Comparison of ENCODE assay signal across 13 mouse cellular contexts in the genomic region with DNA sequence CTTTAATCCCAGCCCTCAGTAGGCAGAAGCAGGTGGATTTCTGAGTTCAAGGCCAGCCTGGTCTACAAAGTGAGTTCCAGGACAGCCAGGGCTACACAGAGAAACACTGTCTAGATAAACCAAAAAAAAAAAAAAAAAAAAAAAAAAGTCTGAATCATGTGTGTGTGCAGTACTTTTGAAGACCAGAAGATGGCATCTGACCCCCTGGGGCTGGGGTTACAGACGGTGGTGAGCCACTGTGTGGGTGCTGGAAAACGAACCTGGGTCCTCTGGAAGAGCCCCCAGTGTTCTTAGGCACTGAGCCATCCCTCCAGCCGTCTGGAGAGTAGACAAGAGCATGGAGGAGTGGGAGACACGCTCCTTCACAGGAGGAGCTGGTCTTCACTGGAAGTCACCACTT. TPM values are rescaled to one million over a fixed set of nuclear protein-coding genes. Genes with fewer than 3 reads are reported as not detected.
DNase-seq lines count a peak whose midpoint lies in the region; ATAC-seq and TF ChIP-seq lines count a peak whose summit lies in the region.
"Had no signal": no experiment of that assay in that cellular context is flagged by ENCODE, and none has a peak within 500 bp of the region (broad histone marks: within the 10 kb centered on the region; RNA-seq: fewer than 3 reads in every experiment).

No protein-coding gene starts in this region.

- H3K36me3 ChIP-seq in kidney, adult 2 months (ENCODE audit: control insufficient read depth, insufficient read depth, low read length) = peaks cover 3% of the 10 kb centered on the region
- peaks cover 65% of the 10 kb centered on the region for H3K36me3 ChIP-seq in kidney, embryonic 15.5 days
- H3K36me3 ChIP-seq in lung, postnatal 0 days (ENCODE audit: insufficient read depth, low read length) = peaks cover 32% of the 10 kb centered on the region
- H3K36me3 ChIP-seq in ES-E14 (ENCODE audit: control insufficient read depth, insufficient read depth, low read length, poor library complexity, severe bottlenecking) = peaks cover 3% of the 10 kb centered on the region; the same call in 1 of the 2 replicates
- peaks cover 47% of the 10 kb centered on the region for H3K36me3 ChIP-seq in small intestine, adult 2 months (ENCODE audit: control insufficient read depth, insufficient read depth, low read length)

- H3K27me3 ChIP-seq in kidney, adult 2 months (replicated peaks; ENCODE audit: control insufficient read depth, insufficient read depth, low read length) = no peaks in the 10 kb centered on the region
- H3K27me3 ChIP-seq in kidney, embryonic 15.5 days = no peaks in the 10 kb centered on the region
- no peaks in the 10 kb centered on the region for H3K27me3 ChIP-seq in lung, postnatal 0 days (replicated peaks; ENCODE audit: insufficient read depth, low read length)
- H3K27me3 ChIP-seq in small intestine, adult 2 months (ENCODE audit: control insufficient read depth, insufficient read depth, low read length) = no peaks in the 10 kb centered on the region
- H3K27me3 ChIP-seq: forebrain, embryonic 13.5 days; limb, embryonic 15.5 days; midbrain, embryonic 15.5 days had no signal

- no peaks in the 10 kb centered on the region for H3K4me1 ChIP-seq in kidney, adult 2 months (ENCODE audit: control insufficient read depth, insufficient read depth, low read length)
- H3K4me1 ChIP-seq in kidney, embryonic 15.5 days = peaks cover 20% of the 10 kb centered on the region
- H3K4me1 ChIP-seq in lung, postnatal 0 days (ENCODE audit: insufficient read depth, low read depth, low read length) = no peaks in the 10 kb centered on the region; the same call in none of the 2 replicates
- peaks cover 4 to 5% of the 10 kb centered on the region in 2 experiments; a peak in 2 of 4 replicates for H3K4me1 ChIP-seq in ES-E14 (ENCODE audit: control insufficient read depth in 2 of 2, insufficient read depth in 2 of 2, low read length in 2 of 2, poor library complexity in 1 of 2)
- H3K4me1 ChIP-seq in small intestine, adult 2 months (ENCODE audit: control insufficient read depth, insufficient read depth, insufficient read length, low read length) = peaks cover 12% of the 10 kb centered on the region

- no peak for TF ChIP-seq POLR2A in kidney, adult 2 months (IDR thresholded peaks at IDR 0.05; ENCODE audit: low read depth, low read length)
- no peak for TF ChIP-seq POLR2A in small intestine, adult 2 months (IDR thresholded peaks at IDR 0.05; ENCODE audit: low read depth, low read length)

- in situ Hi-C loops in ES-E14 (cut with MboI; ENCODE audit: low sequenced_read_pairs in 2 of 2, unreplicated experiment in 2 of 2) = no loop called here

- no peak overlapping the region for H3K27ac ChIP-seq in kidney, adult 2 months (ENCODE audit: insufficient read depth, low read depth, low read length)
- H3K27ac ChIP-seq in kidney, embryonic 15.5 days = no peak overlapping the region
- H3K27ac ChIP-seq in lung, postnatal 0 days (ENCODE audit: low read length) = no peak overlapping the region
- no peak overlapping the region for H3K27ac ChIP-seq in ES-E14 (ENCODE audit: insufficient read depth, low read depth, low read length, poor library complexity, severe bottlenecking)
- H3K27ac ChIP-seq in small intestine, adult 2 months (ENCODE audit: insufficient read depth, low read depth, low read length) = no peak overlapping the region
- H3K27ac ChIP-seq: forebrain, embryonic 13.5 days; limb, embryonic 15.5 days; midbrain, embryonic 15.5 days had no signal

- H3K9ac ChIP-seq in kidney, embryonic 15.5 days = no peak overlapping the region
- H3K9ac ChIP-seq in lung, postnatal 0 days (replicated peaks; ENCODE audit: low read depth) = no peak overlapping the region
- no peak overlapping the region for H3K9ac ChIP-seq in ES-E14 (ENCODE audit: insufficient read depth, low read depth, low read length, poor library complexity, severe bottlenecking)
- H3K9ac ChIP-seq: forebrain, embryonic 13.5 days; limb, embryonic 15.5 days; midbrain, embryonic 15.5 days had no signal

- ATAC-seq in kidney, embryonic 15.5 days (replicated peaks; ENCODE audit: low FRiP score) = no peak
- no peak for ATAC-seq in lung, postnatal 0 days
- ATAC-seq: forebrain, embryonic 13.5 days; midbrain, embryonic 15.5 days had no signal

- DNase-seq in kidney, adult 2 months = no peak
- no peak for DNase-seq in lung, postnatal 0 days (ENCODE audit: low spot score)
- DNase-seq in lung, postnatal 25 days (ENCODE audit: low spot score) = no peak
- no peak for DNase-seq in ES-E14 (ENCODE audit: low read depth, low spot score)
- no peak for DNase-seq in urinary bladder, adult 18-20 months (ENCODE audit: low spot score in 2 of 2)
- DNase-seq: adrenal gland, postnatal 14 days; embryo, embryonic 11 days; heart, postnatal 14 days had no signal

- 72% methylated on average over 4 of the region's 4 CpGs for WGBS in kidney, adult 2 months
- 76% methylated on average over 4 of the region's 4 CpGs for WGBS in kidney, embryonic 15.5 days
- 79% methylated on average over 4 of the region's 4 CpGs for WGBS in lung, postnatal 0 days
- WGBS in small intestine, adult 2 months = 78% methylated on average over 4 of the region's 4 CpGs

- no peaks in the 10 kb centered on the region for H3K9me3 ChIP-seq in kidney, embryonic 15.5 days (replicated peaks)
- no peaks in the 10 kb centered on the region for H3K9me3 ChIP-seq in lung, postnatal 0 days (ENCODE audit: low read length)
- no peaks in the 10 kb centered on the region for H3K9me3 ChIP-seq in ES-E14 (ENCODE audit: control insufficient read depth, insufficient read depth, low read depth, low read length)
- H3K9me3 ChIP-seq: forebrain, embryonic 13.5 days; limb, embryonic 15.5 days; midbrain, embryonic 15.5 days had no signal

- H3K4me3 ChIP-seq in kidney, adult 2 months (ENCODE audit: insufficient read depth, low read depth, low read length) = no peak overlapping the region
- H3K4me3 ChIP-seq in kidney, embryonic 15.5 days (replicated peaks) = no peak overlapping the region
- H3K4me3 ChIP-seq in lung, postnatal 0 days (ENCODE audit: low read depth, low read length) = no peak overlapping the region
- H3K4me3 ChIP-seq in ES-E14 (ENCODE audit: insufficient read depth in 1 of 2, low read depth in 1 of 2, low read length in 2 of 2, poor library complexity in 1 of 2, severe bottlenecking in 1 of 2) = no peak overlapping the region
- no peak overlapping the region for H3K4me3 ChIP-seq in small intestine, adult 2 months (ENCODE audit: low read depth, low read length)
- H3K4me3 ChIP-seq: forebrain, embryonic 13.5 days; limb, embryonic 15.5 days; midbrain, embryonic 15.5 days had no signal

- TF ChIP-seq EP300 in lung, postnatal 0 days (IDR thresholded peaks at IDR 0.05) = no peak

- TF ChIP-seq CTCF in kidney, adult 2 months (conservative IDR thresholded peaks at IDR 0.05; ENCODE audit: insufficient read depth, insufficient read length, low read depth, low read length) = 0 out of 2 replicates have a peak, but pooled peaks have one; percentile 12
- peak; percentile 32 for TF ChIP-seq CTCF in lung, postnatal 0 days (IDR thresholded peaks at IDR 0.05)
- TF ChIP-seq CTCF in small intestine, adult 2 months (IDR thresholded peaks at IDR 0.05; ENCODE audit: extremely low read depth, insufficient read length, insufficient replicate concordance, low read depth, low read length) = peak; percentile 34; the same call in 1 of the 2 replicates

- H3K4me2 ChIP-seq in kidney, embryonic 15.5 days = no peak overlapping the region
- no peak overlapping the region for H3K4me2 ChIP-seq in lung, postnatal 0 days (replicated peaks; ENCODE audit: low read depth, low read length)
- H3K4me2 ChIP-seq: forebrain, embryonic 13.5 days; limb, embryonic 15.5 days; midbrain, embryonic 15.5 days had no signal

TF ChIP-seq in ES-E14, 5 proteins besides CTCF, POLR2A, EP300 and RAD21:
- TF ChIP-seq HCFC1 (IDR thresholded peaks at IDR 0.05; ENCODE audit: borderline replicate concordance, insufficient read depth, low read length) (no peak), ZNF384 (IDR thresholded peaks at IDR 0.05; ENCODE audit: low read depth, low read length) (peak; percentile 95), ZC3H11A (IDR thresholded peaks at IDR 0.05; ENCODE audit: borderline replicate concordance, low read depth, low read length) (no peak), MAFK (IDR thresholded peaks at IDR 0.05; ENCODE audit: insufficient read depth, low read depth, low read length) (no peak)

RNA-seq across cellular contexts. Expression of a gene that starts 2.0 kb away (rescaled TPM):
- 41.3 and 47.0 TPM in 2 replicates for polyA plus RNA-seq in kidney, adult 2 months (2012; rRNA removed)
- 30.8 and 36.5 TPM in 2 replicates for polyA plus RNA-seq in kidney, embryonic 15.5 days (2015; fragmentation: Nextera tagmentation; extraction: Ambion mirVana)
- polyA plus RNA-seq in lung, postnatal 0 days (2015; fragmentation: Nextera tagmentation; extraction: Ambion mirVana) = 9.4 and 11.7 TPM in 2 replicates
- 41.0 and 54.3 TPM in 2 replicates for total RNA-seq in ES-E14 (2012; rRNA removed)
- 15.0 and 22.1 TPM in 2 replicates for polyA plus RNA-seq in small intestine, adult 2 months (2012; rRNA removed)

RNA-seq across cellular contexts. Expression of a gene that starts 9.8 kb away (rescaled TPM):
- 14.5 and 17.0 TPM in 2 replicates for polyA plus RNA-seq in kidney, adult 2 months (2012; rRNA removed)
- 24.9 and 26.8 TPM in 2 replicates for polyA plus RNA-seq in kidney, embryonic 15.5 days (2015; fragmentation: Nextera tagmentation; extraction: Ambion mirVana)
- polyA plus RNA-seq in lung, postnatal 0 days (2015; fragmentation: Nextera tagmentation; extraction: Ambion mirVana) = 15.9 and 17.2 TPM in 2 replicates
- total RNA-seq in ES-E14 (2012; rRNA removed) = 23.0 and 42.5 TPM in 2 replicates
- polyA plus RNA-seq in small intestine, adult 2 months (2012; rRNA removed) = 5.5 and 16.2 TPM in 2 replicates

RNA-seq across cellular contexts. Expression of a gene that starts 9.8 kb away (rescaled TPM):
- polyA plus RNA-seq in kidney, adult 2 months (2012; rRNA removed) = 67.5 and 86.5 TPM in 2 replicates
- 29.3 and 33.3 TPM in 2 replicates for polyA plus RNA-seq in kidney, embryonic 15.5 days (2015; fragmentation: Nextera tagmentation; extraction: Ambion mirVana)
- 23.7 and 28.3 TPM in 2 replicates for polyA plus RNA-seq in lung, postnatal 0 days (2015; fragmentation: Nextera tagmentation; extraction: Ambion mirVana)
- 17.2 and 24.4 TPM in 2 replicates for total RNA-seq in ES-E14 (2012; rRNA removed)
- 48.3 and 148 TPM in 2 replicates for polyA plus RNA-seq in small intestine, adult 2 months (2012; rRNA removed)

RNA-seq across cellular contexts. Expression of a gene that starts 13.7 kb away (rescaled TPM):
- polyA plus RNA-seq in kidney, adult 2 months (2012; rRNA removed) = 61.6 and 73.7 TPM in 2 replicates
- polyA plus RNA-seq in kidney, embryonic 15.5 days (2015; fragmentation: Nextera tagmentation; extraction: Ambion mirVana) = 41.3 and 42.4 TPM in 2 replicates
- polyA plus RNA-seq in lung, postnatal 0 days (2015; fragmentation: Nextera tagmentation; extraction: Ambion mirVana) = 50.5 and 56.1 TPM in 2 replicates
- 15.1 and 16.0 TPM in 2 replicates for total RNA-seq in ES-E14 (2012; rRNA removed)
- polyA plus RNA-seq in small intestine, adult 2 months (2012; rRNA removed) = 45.0 and 106 TPM in 2 replicates

RNA-seq across cellular contexts. Expression of a gene that starts 28.5 kb away (rescaled TPM):
- 118 and 146 TPM in 2 replicates for polyA plus RNA-seq in kidney, adult 2 months (2012; rRNA removed)
- polyA plus RNA-seq in kidney, embryonic 15.5 days (2015; fragmentation: Nextera tagmentation; extraction: Ambion mirVana) = 44.9 and 45.8 TPM in 2 replicates
- polyA plus RNA-seq in lung, postnatal 0 days (2015; fragmentation: Nextera tagmentation; extraction: Ambion mirVana) = 8.6 and 10.1 TPM in 2 replicates
- 5.8 and 7.6 TPM in 2 replicates for total RNA-seq in ES-E14 (2012; rRNA removed)
- polyA plus RNA-seq in small intestine, adult 2 months (2012; rRNA removed) = 0.74 and 1.1 TPM in 2 replicates
